Mouse (Mus musculus) layer of hippocampus, adult 9-10 months (tissue): ENCODE results near the gene Omt2a.
"Not testable (repeated sequence)": the region's sequence is repeated elsewhere in the genome, so short reads cannot be mapped to it uniquely, and the experiment has no call there.

ENCODE experiments used
- DNase-seq: peaks from one replicate; pipeline ENCODE4 v3.0.0; 2022; ENCODE audit warnings: low spot score

Omt2a gene

DNA sequence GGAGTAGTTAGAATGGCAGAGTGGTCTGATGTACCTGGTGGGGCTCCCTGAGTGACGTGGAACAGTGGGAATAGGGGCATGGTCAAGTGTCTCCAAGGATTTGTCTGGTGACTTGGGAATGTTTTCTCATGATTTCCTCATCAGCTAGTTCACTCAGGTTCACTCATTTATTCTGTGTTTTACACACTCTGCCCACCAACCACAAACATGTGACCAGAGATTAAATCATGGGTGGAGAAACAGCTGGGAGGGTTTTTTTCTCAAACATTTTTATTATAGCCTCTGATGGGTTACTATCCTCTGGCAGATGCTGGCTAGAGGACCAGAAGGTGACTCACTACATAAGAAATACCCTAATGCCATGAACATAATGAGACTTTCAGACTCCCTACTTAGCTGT lies 16.4 kb downstream of the Omt2a start:
- DNase-seq = no peak

DNA sequence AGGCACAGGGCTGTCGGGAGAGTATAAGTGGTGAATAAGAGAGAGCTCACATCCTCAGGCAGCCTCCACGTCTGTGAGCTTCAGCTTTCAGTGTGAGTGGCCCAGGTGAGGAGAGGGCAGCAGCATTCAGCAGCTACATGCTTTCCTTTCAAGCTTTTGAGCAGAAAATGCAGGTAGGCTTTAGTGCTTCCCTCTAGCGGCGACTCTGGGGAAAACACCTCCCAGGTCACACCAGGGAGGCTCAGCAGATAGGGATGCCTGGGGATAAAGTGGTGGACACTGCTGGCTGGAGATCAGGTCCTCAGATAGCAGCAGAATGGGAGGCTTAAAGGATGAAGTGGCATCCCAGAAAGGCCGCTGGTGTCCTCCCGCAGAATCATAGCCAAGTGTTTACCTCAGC lies 18.5 kb downstream of the Omt2a start:
- not testable (repeated sequence) for DNase-seq

DNA sequence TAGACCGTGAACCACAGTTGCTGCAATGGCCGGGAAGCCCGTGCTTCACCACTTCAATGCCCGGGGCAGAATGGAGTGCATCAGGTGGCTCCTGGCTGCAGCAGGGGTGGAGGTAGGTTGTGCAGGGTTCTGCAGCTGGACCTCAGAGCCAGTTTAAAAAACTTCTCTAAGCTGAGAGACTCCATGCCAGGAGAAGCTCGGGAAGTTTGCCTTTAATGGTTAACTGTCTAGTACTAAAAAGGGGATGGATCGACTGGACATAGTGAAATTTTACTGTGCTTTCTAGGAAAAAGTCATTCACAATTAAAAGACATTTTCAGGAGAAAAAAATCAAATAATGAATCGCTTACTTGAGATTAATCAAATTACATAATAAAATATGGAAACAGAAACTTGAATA lies 19.8 kb downstream of the Omt2a start:
- not testable (repeated sequence) for DNase-seq

DNA sequence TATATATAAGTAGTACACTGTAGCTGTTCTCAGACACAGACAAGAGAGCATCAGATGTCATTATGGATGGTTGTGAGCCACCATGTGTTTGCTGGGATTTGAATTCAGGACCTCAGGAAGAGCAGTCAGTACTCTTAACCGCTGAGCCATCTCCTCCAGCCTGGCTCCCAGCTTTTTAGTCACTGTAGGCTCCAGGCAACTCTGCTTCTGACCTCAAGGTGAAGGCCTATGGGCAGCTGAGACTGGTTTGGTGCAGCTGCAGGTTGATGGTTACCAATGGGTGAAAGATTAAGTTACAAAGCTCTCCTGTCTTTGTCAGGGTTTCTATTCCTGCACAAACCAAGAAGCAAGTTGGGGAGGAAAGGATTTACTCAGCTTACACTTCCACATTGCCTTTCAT lies 20.9 kb downstream of the Omt2a start:
- DNase-seq = not testable (repeated sequence)

DNA sequence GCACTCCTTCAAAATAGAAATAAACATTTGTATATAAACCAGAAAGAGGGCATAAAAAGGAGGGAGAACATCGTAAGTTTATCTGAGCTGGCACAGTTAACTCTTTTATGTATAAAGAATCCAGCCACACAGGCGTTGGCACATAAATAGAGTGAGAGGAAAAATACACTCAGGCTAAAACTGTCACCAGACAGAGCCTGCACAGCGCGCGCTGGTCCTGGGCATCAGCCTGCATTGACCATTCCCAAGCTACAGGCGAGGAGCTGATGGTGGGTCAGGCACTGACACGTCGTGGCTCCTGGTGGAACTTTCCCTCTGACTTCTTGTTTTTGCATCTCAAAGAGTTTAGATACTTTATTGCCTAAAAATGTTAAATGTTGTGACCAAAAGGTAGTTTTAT lies 22.1 kb downstream of the Omt2a start:
- not testable (repeated sequence) for DNase-seq

DNA sequence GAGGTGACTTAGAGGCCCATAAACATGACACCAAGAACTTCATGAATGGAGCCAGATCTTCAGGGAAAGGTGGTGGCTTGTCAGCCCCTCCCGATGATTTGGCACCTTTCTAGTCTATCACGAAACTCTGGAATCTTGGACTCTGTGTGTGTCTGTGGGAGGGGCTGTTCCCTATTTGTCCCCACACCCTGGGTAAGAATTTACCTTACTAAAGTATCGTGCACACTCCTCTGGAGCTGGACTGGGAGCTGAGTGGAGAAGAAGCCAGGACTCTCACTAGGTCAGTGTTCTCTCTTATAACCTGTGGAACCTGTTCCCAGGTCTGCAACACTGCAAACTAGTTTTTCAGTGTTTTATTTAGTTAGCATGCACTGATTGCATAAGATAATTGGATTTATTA lies 24.9 kb downstream of the Omt2a start, which contains the start of gene Gm10639:
Gm10639 (plus strand) TSS at position 201 of the 400 bp plus-strand sequence.
- DNase-seq = not testable (repeated sequence)

DNA sequence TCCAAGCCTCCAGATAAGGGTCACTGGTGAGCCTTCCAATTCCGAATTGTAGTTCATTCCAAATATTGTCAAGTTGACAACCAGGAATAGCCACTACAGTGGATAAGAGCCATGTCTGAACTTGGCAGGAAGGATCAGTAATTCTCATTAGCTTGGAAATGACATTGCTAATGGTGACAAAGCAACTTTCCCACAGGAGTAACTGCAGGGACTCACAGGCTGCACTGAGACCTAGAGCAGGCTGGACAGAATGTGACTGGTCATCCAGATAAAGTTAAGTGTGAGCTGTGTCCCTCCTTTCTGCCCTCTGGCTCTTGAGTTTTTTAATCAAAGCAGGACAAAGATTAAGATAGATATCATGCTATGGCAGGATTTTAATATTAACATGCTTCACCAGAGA lies 25.5 kb downstream of the Omt2a start:
- DNase-seq = not testable (repeated sequence)

DNA sequence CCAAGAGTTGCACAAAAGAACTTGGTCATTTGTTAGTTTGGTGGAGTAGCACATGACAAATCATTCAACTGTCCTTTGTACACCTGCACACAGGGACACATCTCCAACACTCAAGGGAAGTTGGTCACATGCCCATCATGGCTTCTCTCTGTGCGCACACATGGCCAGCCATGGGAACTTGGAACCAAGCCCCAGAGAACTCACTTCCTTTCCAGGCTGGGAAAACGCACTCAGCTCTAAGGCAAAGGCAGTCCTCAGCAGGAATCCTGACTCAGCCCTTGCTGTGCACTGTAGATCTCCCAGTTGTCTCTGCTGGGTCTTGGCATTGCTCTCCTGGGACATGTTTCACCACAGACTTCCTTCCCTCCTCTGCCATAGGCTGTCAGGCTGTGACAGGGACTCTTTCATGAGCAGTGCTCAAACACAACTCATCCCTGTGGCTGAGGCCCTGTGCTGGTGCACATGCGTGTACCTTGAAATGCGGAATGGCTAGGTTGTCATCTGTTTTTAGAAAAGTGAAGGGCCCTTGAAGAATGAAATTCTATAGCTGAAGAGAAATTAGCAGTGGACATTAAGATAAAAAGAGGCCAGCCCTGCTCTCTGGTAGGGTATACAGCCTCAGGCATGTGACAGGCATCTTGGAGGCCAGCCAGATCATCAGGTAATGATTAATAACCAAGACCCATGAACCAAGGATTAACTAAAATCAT lies 32.4 kb downstream of the Omt2a start:
- DNase-seq = not testable (repeated sequence)

DNA sequence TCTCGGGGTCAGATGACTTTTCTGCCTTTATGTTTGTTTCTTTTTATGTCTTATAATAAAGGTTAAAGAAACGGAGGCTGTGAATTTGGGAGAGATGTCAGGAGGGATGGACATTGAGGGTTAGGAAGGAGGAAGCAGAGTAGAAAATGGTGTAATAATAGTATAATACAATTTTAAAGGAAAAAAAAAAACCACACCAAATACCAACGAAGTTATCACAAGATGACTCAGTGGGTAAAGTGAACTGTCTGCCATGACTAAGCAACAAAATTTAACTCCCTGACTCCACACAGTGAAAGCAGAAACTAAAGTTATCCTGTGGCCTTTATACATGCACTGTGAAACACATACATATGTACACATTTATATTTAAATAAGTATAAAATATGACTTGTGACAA lies 43.7 kb downstream of the Omt2a start:
- DNase-seq = not testable (repeated sequence)
